Mouse (Mus musculus): ENCODE measurements around the gene Hoxd4.

- TF ChIP-seq CTCF (IDR thresholded peaks at IDR 0.05; ENCODE audit: borderline replicate concordance, insufficient read depth, low read length) (no peak), POLR2A (IDR thresholded peaks at IDR 0.05; ENCODE audit: low read depth, low read length) (no peak)
Measured at GRCm38 (mm10) chr2:74777536-74778275, 66.0 kb downstream of the Hoxd4 start.
